Mouse (Mus musculus) cerebellum, adult 2 months (tissue): Measurements from ENCODE around the gene Ccr1l1.

Source experiments
- CTCF ChIP-seq: fragments of 200-500 bp; IDR thresholded peaks from 2 replicates; pipeline ENCODE4 v1.5.1; 2011; ENCODE audit warnings: low read depth, mild to moderate bottlenecking, control low read depth, low read length, moderate library complexity, borderline replicate concordance; ENCODE audit not compliant: insufficient read depth
- POLR2A ChIP-seq: fragments of 200-500 bp; IDR thresholded peaks from 2 replicates; pipeline ENCODE4 v1.6.1; 2011; ENCODE audit warnings: low read length, control low read depth, borderline replicate concordance; ENCODE audit not compliant: insufficient read depth

- TF ChIP-seq CTCF (no peak), POLR2A (no peak)
These were observed 37.8 kb upstream of the Ccr1l1 start for GRCm38 (mm10) chr9:124016048-124016447.
